Mouse (Mus musculus) brain, embryonic 14.5 days (tissue): ENCODE measurements around the gene Cct8l1.

Experiments used
- CTCF ChIP-seq: fragments of 200-500 bp; IDR thresholded peaks from 2 replicates; pipeline ENCODE4 v1.5.1; 2012; ENCODE audit warnings: inconsistent platforms, mild to moderate bottlenecking, moderate library complexity, borderline replicate concordance; ENCODE audit not compliant: insufficient read depth, insufficient read length; ENCODE audit errors: extremely low read depth
- POLR2A ChIP-seq: fragments of 200-500 bp; IDR thresholded peaks from 2 replicates; pipeline ENCODE4 v1.6.1; 2012; ENCODE audit warnings: mild to moderate bottlenecking, inconsistent platforms, borderline replicate concordance; ENCODE audit not compliant: poor library complexity, insufficient read depth, insufficient read length, severe bottlenecking; ENCODE audit errors: extremely low read depth

- TF ChIP-seq CTCF (no peak), POLR2A (no peak)
Measured at GRCm38 (mm10) chr5:25519820-25520219, 4.0 kb downstream of the Cct8l1 start.
